Mouse (Mus musculus): ENCODE results near the gene Pakap.

DNA sequence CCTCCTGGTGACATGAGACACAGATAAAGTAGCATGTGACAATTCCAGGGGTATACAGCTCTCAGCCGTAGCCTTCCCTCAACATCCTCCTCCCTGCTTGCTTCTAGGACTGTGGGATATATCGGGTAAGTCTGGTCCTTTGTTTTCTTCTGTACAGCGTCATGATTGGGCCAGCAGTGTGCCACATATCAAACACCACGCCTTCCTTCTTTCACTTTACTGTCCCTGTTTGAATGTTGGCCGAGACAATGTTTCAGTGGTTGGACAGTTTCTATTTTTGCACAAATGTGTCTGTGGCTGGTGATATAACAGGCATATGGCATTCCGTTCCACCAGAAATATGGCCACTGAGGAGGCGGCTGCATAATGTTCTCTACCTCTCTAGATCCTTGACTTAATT is 54.8 kb downstream of the Pakap start:
- TF ChIP-seq POLR2A (IDR thresholded peaks at IDR 0.05; ENCODE audit: low read depth, low read length) (no peak), CTCF (IDR thresholded peaks at IDR 0.05; ENCODE audit: borderline replicate concordance, insufficient read depth, low read length) (no peak)
